Mouse (Mus musculus): ENCODE results near the gene Fam53b.

DNA sequence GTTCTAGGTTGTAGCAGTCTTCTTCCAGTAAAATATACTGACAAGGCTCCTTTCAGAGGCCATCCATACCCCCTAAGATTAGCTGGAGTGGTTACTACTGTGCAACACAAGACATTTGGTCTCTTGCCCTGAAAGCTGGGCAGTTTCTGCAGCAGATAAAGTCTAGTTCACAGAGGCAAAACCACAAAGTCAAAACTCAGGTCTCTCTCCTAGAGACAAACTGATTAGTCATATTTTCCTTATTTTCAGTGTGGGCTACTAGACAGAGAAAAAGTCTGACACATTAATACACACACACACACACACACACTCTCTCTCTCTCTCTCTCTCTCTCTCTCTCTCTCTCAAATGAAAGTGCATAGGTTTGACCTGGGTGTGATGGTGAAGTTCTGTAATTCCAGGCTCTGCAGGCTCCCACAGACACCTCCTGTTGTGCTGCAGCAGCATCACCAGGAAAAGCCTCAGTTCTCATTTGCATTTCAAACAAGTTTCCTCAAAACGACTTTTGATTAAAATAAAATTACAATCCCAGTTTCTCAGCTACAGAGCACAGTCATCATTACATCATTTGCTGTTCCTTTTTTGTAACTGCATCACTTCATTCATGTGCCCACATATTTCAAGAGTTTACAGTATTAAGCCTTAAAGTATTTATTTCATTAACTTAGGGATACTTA, 10.8 kb upstream of the Fam53b start:
- TF ChIP-seq CTCF (IDR thresholded peaks at IDR 0.05; ENCODE audit: extremely low read depth, insufficient read depth, low read length) = no peak
- TF ChIP-seq POLR2A (IDR thresholded peaks at IDR 0.05; ENCODE audit: extremely low read depth, insufficient read depth, low read length) = no peak
